Comparison of ENCODE assay signal across 8 mouse cellular contexts in genomic region chr1:64533471-64534443, GRCm38 (mm10). TPM values are rescaled to one million over a fixed set of nuclear protein-coding genes. Genes with fewer than 3 reads are reported as not detected.
DNase-seq lines count a peak whose midpoint lies in the region; ATAC-seq lines count a peak whose summit lies in the region.

No protein-coding gene starts in this region.

- no peaks in the 10 kb centered on the region for H3K36me3 ChIP-seq in liver, embryonic 16.5 days (ENCODE audit: control insufficient read depth, insufficient read depth)
- no peaks in the 10 kb centered on the region for H3K36me3 ChIP-seq in neural tube, embryonic 14.5 days (ENCODE audit: control insufficient read depth, insufficient read depth, low read length)

- WGBS in liver, embryonic 16.5 days (ENCODE audit: insufficient replicate concordance): under 1% methylated on average over 35 of the region's 35 CpGs
- 1% methylated on average over 35 of the region's 35 CpGs for WGBS in neural tube, embryonic 14.5 days

- peak overlapping the region; percentile 98 for H3K9ac ChIP-seq in liver, embryonic 16.5 days (ENCODE audit: low read depth, low read length)
- H3K9ac ChIP-seq in neural tube, embryonic 14.5 days (replicated peaks; ENCODE audit: low read depth, low read length): peak overlapping the region; percentile 98

- peak overlapping the region; percentile 94 for H3K4me3 ChIP-seq in liver, embryonic 16.5 days (ENCODE audit: low read depth, low read length)
- peak overlapping the region; percentile 93 for H3K4me3 ChIP-seq in neural tube, embryonic 14.5 days (ENCODE audit: low read depth, low read length)

- no peak for ATAC-seq in liver, embryonic 16.5 days (ENCODE audit: low read depth)
- ATAC-seq in neural tube, embryonic 14.5 days (ENCODE audit: low read depth): no peak

- peak; percentile 78 for DNase-seq in A20 (ENCODE audit: low read depth, low spot score)
- peak; percentile 72 to 89 for DNase-seq in adrenal gland, adult (ENCODE audit: inconsistent age in 2 of 2, low spot score in 1 of 2)
- DNase-seq in embryo, embryonic 10.5 days (ENCODE audit: low spot score): peak; percentile 47
- DNase-seq in heart, adult 9 months (ENCODE audit: low spot score in 2 of 2): peak; percentile 44 to 49
- peak; percentile 51 for DNase-seq in kidney, adult 8-10 months
- DNase-seq in testis, postnatal 14 days (ENCODE audit: low spot score): peak; percentile 72

- peak overlapping the region; percentile 98 for H3K27ac ChIP-seq in liver, embryonic 16.5 days (ENCODE audit: low read length)
- peak overlapping the region; percentile 100 for H3K27ac ChIP-seq in neural tube, embryonic 14.5 days (ENCODE audit: low read depth, low read length)

- H3K4me2 ChIP-seq in liver, embryonic 16.5 days (ENCODE audit: low read depth, low read length): peak overlapping the region; percentile 84
- peak overlapping the region; percentile 77 for H3K4me2 ChIP-seq in neural tube, embryonic 14.5 days (ENCODE audit: low read depth, low read length)

- H3K9me3 ChIP-seq in liver, embryonic 16.5 days (replicated peaks; ENCODE audit: control insufficient read depth, low read length): no peaks in the 10 kb centered on the region
- no peaks in the 10 kb centered on the region for H3K9me3 ChIP-seq in neural tube, embryonic 14.5 days (ENCODE audit: control insufficient read depth, low read length)

- no peaks in the 10 kb centered on the region for H3K27me3 ChIP-seq in liver, embryonic 16.5 days (ENCODE audit: control insufficient read depth, insufficient read depth, low read depth, low read length)
- H3K27me3 ChIP-seq in neural tube, embryonic 14.5 days (ENCODE audit: control insufficient read depth, insufficient read depth, low read length): no peaks in the 10 kb centered on the region

- H3K4me1 ChIP-seq in liver, embryonic 16.5 days (ENCODE audit: control insufficient read depth, low read depth, low read length): peaks cover 18% of the 10 kb centered on the region
- peaks cover 34% of the 10 kb centered on the region for H3K4me1 ChIP-seq in neural tube, embryonic 14.5 days (ENCODE audit: control insufficient read depth, insufficient read depth, low read length)

RNA-seq across cellular contexts. Expression of gene Creb1, which starts 1.3 kb away (rescaled TPM):
- 10.9 and 11.7 TPM in 2 replicates for polyA plus RNA-seq in liver, embryonic 16.5 days (2015; fragmentation: Nextera tagmentation; extraction: Ambion mirVana)
- 49.8 and 50.1 TPM in 2 replicates for polyA plus RNA-seq in neural tube, embryonic 14.5 days (2014; fragmentation: Nextera tagmentation; extraction: Ambion mirVana)
